Mouse (Mus musculus) stomach, adult 2 months (tissue): ENCODE data around the gene Akap11. TPM values are rescaled to one million over a fixed set of nuclear protein-coding genes. Genes with fewer than 3 reads are reported as not detected.

Experiments used
- polyA plus RNA-seq: library from polyadenylated mRNA; depleted of rRNA; stranded (reverse); fragments of >200 nt; gene quantifications from 2 replicates; pipeline ENCODE4 v1.2.3, GENCODE M21; 2012; rRNA removed

Gene Akap11
- 0.52 and 0.76 TPM in 2 replicates for polyA plus RNA-seq

GRCm38 (mm10) chr14:78536281-78537165 lies at the start of gene Akap11:
TSS of gene Akap11 (minus strand) at chr14:78536808.

Other genes starting within 250 kb of the Akap11 start
- 0.05 TPM in 1 of 2 replicates, not detected in the other for gene Tnfsf11, start 228.8 kb downstream of the Akap11 start, polyA plus RNA-seq
- 0.13 and 0.24 TPM in 2 replicates for gene Dgkh, start 196.0 kb upstream of the Akap11 start, polyA plus RNA-seq